Mouse (Mus musculus) layer of hippocampus, adult 11-12 months (tissue): ENCODE measurements around the gene Scarf1.
"Not testable (repeated sequence)": the region's sequence is repeated elsewhere in the genome, so short reads cannot be mapped to it uniquely, and the experiment has no call there.

Source experiments
- DNase-seq: peaks from one replicate; pipeline ENCODE4 v3.0.0; 2022; ENCODE audit warnings: low spot score

Scarf1 gene

DNA sequence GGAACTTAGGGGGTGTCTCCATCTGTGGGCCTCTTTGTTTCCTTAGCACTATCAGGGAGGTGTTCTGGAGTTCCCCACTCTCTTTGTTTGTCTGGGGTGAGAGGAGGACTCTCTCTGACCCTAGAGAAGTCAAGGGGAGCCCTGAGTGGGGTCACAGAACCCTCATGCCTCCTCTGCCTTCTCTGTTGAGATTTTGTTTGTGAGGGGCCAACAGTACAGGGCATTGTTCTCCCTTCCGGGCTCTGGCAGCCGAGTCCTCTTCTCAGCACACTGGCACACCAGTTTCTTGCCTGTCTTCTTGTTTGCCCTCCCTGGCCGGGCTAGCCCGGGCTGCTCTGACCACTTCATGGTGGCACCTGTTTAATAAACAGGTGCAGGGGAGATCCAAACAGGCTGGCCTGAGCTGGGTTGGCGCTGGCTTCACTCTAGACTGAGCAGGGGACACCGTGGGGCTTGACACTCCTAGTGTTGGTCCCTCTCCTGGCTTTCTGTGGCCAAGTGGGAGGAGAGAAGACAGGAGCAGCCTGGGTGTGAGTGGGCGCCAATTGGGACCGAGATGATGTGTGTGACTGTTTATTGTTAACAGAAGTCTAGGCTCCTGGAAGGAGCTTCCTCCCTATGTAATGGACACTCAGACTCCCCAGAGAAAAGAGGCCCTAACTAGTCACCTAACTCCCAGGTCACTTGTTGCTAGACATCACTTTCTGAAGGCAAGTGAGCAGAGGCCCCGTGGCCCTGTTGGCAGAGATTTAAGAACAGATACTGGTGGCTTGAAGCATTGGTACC lies 25.0 kb downstream of the Scarf1 start:
- DNase-seq = no peak

DNA sequence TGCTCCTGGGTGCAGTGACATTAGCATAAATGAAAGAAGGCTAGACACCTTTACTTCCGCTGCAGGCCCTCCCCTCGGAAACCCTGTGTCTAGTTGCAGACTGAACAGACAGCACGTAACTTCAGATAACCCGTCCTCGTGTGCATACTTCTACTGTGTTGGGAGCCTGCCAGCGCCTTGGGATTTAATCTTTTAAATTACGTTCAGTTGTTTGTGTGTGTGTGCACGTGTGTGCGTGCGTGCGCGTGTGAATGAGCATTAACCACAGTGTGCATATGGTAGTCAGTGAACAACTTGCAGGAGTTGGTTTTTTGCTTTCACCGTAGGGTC lies 25.6 kb downstream of the Scarf1 start:
- no peak for DNase-seq

DNA sequence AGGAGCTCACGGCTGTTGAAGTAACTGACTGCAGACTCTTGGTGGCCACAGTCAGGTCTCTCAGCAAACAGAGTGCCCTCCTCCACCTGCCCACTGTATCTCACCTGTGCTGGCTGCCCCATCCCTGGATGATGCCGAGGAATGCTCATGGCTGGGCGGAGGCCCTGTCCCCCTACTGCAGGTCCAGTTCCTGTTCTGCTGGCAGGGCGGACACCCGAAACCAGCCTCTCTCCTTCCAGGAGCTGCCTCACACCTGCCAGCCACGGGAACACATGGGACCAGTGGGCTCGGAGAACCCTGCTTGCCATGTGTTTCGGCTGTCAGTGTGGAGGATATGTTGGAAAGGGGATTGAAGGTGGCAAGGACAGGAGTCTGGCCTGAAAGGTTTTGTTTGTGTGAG lies 26.9 kb downstream of the Scarf1 start:
- DNase-seq = no peak

DNA sequence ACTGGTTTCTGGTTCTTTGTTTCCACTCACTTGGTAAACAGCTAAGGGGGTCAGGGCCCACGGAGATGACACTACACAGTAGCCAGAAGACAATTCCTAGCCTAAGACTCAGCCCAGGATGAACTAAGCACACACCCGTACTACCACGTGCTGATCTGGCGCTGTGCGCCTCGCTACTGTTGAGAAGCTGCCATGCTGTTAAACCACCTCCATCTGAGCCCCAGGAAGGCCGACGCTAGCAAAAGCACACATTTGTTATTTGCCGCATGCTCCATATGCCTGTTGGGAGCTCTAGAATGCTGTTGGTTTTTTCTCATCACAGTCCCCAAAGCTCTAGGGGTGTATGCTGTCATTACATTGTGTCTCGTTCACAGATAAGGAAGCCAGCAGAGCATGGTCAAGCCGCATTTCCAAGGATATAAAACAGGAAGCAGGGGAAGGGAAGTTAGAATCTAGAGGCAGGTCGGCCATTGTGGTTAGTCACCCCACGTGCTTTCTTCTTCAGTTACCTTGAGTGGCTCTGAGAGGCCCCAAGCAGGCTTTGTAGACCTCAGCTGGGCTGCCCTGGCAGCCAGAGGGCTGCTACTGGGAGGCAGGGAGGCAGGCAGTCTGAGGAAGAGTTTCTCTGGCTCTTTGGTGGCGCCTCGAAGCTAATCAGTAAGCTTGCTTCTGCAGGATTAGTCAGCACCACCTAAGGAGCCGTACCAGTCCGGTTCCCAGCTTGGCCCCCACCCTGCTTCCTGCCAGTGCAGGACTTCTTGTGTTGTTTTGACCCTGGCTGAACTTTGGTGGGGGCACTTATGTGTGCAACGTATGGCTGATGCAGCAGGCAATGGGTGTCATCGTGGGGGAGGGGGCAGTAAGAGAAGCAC lies 27.6 kb downstream of the Scarf1 start:
- peak; percentile 71 for DNase-seq

DNA sequence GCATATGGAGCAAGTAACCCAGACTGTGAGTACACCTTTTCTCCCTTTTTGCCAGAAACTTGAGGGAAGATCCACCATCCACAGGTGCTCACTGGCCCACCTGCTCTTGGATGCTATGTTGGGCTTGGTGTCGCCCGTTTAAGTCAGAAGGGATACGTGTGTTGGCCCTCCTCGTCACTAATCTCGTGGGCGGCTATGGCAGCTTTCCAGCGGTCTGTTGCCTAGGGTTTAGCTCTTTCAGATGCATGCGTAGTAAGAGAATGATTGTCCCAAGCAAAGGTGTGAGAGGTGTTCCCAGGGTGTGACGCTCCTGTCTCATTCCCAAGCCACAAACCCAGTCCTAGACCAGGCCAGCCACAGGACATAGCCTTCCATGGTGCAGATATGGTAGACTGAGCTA lies 31.4 kb downstream of the Scarf1 start:
- no peak for DNase-seq

DNA sequence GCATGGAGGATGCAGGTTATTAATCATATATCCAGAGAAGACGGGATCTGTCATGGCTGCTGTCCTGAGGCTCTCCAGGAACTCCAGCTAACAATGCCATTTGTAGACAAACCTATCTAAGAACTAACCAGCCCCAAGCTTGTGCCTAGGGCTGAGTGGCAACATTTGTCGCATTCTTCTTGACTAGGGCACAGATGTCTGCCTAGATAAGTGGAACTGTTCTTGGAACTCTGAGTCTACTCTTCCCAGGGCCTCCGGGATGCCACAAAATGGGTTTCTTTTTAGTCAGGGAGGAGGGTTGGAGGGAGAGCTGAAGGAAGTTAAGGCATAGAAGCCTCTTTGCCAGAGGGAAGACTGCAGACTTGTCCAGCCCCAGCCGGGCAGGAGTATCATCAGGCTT lies 32.7 kb downstream of the Scarf1 start:
- no peak for DNase-seq

DNA sequence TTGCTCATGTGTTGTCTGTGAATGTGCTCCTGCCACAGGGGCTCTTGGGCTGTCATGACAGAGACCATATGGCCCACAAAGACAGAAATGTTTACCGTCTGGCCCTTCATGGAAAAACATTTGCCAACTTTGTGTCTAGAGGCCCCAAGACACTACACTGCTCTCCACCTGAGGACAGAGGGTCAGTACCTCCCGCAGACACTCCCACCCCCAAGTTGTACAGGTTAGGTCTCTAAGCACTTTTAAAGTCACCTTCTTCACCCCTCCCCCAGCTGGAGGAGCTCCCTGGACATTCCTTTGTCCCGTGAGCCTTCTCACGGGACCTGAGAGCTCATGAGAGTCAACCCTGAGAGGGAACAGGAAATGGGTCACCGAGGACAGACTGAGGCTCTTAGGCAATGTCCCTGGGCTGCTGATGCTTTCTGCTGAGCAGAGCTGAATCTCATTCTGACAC lies 36.3 kb downstream of the Scarf1 start:
- DNase-seq = no peak

DNA sequence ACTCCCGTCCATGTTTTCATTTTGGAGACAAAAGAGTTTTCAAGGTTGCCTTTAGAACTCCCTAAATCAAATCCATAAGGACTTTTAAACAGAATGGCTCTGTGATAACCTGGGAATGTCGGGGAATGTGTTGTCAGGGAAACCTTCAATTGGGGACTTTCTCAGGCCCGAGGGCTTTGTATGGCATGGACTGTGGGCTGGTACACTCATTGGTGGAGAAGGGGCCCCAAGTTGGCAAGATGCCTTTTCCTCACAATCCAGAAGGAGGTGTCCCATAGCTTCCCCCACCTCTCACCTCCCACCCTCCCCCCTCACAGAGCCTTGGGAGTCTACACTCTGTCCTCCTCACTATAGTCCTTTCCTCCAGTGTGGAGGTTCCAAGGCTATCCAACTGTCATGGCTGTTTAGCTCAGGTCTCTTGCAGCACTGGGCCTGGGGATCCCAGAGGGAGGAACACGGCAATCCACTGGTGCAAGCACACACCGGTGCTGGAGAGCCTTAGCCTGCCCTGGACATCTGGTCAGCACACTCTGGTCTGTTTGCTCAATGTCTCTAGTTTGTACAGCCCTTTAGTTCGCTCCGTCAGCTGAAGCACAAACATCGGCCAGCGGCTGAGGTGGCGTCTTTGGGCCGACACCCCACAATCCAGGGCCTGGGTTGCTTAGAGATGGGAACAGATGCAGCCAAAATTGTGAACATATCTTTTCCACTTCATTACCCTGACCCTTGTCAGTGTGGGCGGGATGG lies 37.0 kb downstream of the Scarf1 start:
- no peak for DNase-seq

DNA sequence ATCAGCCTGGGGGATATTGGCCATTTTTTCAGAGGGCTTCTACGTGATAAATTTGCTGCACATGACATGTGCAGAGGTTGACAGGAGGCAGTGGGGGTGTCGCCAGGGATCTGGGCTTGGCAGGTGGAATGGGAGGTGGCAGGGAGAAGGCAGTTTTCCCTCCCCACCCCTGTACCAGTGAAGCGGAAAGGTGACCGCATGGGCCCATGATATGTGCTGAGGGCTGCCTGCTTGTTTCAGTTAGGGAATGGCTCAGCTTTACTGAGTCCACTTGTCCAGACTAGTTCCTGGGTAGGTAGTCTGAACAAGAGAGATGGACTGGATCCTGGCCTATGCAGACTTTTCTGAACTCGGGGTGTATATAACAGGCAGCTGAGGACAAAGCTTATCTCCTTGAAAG lies 38.0 kb downstream of the Scarf1 start:
- no peak for DNase-seq

DNA sequence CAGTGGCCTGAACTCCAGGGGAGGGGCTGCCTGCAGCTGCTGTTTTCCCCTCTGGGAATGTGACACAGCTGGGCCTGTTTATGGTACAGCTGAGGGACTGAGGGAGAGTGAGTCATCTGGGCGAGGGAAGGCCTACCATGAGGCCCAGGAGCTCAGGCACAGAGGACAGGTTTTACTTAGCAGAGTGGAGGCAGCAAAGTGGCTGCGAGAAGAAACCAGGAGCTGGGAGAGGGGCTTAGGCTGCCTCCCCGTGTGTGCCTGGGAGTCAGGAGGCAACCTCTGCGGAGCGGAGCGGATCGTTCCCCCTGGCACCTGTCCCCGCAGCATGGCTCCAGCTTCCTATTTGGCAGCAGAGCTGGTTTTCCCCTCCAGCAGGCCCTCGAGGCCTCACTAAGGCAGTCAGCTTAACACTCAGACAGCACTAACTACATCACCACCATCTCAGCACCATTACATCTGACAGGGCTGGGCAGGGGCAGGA lies 38.7 kb downstream of the Scarf1 start:
- DNase-seq = no peak

DNA sequence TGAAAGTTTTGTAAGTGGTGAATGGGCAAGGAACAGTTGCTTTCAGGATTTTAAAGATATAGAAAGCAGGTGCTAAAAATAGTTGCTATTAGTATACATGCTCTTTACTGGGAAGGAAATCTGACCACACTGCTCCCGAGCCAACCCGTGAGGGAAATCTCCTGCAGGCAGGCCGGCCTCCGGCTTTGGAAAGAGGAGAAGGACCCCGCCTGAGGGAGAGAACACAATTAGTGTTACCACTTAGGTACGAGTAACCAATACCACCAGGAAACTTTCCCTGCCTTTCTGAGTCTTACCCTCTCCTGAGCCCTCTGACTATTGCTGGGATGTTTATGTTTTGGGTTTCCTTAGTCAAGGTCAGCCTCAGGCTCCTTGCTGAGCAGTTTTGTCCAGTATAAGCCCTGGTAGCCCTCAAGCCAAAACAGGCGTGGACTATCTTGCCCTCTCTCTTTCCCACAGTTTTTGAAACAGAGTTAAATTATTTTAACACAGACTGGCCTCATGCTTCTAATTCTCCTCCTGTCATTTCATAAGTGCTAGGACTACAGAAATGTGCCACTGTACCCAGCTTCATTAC lies 39.7 kb downstream of the Scarf1 start:
- no peak for DNase-seq

DNA sequence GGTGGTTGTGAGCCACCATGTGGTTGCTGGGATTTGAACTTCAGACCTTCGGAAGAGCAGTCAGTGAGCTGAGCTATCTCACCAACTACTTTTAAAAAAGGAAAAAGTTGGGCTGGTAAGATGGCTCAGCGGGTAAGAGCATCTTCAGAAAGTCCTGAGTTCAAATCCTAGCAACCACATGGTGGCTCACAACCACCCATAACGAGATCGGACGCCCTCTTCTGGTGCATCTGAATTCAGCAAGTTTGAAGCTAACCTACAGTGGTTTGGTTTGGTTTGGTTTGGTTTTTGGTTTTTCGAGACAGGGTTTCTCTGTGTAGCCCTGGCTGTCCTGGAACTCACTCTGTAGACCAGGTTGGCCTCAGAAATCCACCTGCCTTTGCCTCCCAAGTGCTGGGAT lies 42.7 kb downstream of the Scarf1 start:
- not testable (repeated sequence) for DNase-seq

DNA sequence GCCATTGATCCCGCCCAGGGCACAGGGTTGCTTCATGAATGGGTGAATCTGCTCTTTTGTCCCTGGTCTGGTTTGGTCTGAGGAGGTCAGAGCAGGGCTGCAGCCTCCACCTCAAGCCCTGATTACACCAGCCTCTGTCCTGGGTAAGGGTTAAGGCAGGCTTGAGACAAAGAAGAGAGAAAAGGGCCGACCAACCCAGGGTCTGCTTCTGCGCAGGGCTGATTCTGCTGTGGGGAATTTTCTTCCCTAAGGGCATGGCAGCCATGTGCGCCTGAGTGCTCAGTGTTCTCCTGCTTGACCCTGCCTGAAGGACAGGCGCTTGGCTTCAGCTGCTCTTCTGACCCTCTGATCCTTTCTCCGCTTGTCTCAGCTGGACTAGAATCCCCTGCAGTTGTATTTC lies 43.8 kb downstream of the Scarf1 start:
- no peak for DNase-seq

DNA sequence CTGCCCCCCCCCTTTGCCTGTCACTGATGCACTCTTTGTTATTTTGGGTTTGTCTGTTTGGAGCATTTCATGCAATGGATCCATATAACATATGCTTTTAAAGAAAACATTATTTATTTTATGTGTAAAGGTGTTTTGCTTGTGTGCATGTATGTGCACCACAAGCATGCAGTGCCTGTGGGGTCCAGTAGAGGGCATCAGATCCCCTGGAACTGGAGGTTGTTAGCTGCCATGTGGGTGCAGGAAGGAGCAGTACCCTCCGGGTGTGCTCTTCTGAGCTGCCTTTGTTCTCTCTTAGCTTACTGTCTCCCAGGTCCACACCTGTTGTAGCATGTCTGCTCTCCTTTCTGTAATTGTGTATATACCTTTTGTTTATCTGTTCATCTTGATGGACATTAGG lies 44.8 kb downstream of the Scarf1 start:
- no peak for DNase-seq

DNA sequence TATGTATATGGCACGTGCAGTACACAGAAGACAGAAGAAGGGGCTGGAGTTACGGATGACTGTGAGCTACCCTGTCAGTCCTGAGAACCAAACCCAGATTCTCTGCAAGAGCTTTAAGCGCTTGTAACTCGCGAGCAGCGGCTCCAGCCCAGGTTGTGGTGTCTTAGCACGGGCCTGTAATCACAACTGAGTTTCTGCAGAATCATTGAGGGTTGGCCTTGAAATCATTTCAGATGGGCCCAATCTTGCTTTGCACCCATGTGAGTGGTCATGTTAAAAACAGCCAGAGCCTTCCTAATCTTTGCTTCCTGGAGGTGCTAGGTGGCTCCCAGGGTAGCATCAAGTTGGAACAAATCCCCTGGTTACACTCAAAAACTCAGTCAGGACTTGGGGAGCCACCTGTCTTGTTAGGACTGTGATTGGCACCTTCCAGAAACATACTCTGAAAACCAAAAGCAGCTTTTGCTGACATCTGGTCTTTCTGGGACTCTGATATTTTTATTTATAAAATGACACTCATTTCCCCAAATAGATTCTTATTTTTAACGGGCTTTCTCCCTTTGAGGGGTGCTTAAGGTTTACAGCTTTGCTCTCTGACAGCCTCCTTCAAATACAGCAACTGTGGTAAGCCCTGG lies 46.6 kb downstream of the Scarf1 start:
- no peak for DNase-seq

DNA sequence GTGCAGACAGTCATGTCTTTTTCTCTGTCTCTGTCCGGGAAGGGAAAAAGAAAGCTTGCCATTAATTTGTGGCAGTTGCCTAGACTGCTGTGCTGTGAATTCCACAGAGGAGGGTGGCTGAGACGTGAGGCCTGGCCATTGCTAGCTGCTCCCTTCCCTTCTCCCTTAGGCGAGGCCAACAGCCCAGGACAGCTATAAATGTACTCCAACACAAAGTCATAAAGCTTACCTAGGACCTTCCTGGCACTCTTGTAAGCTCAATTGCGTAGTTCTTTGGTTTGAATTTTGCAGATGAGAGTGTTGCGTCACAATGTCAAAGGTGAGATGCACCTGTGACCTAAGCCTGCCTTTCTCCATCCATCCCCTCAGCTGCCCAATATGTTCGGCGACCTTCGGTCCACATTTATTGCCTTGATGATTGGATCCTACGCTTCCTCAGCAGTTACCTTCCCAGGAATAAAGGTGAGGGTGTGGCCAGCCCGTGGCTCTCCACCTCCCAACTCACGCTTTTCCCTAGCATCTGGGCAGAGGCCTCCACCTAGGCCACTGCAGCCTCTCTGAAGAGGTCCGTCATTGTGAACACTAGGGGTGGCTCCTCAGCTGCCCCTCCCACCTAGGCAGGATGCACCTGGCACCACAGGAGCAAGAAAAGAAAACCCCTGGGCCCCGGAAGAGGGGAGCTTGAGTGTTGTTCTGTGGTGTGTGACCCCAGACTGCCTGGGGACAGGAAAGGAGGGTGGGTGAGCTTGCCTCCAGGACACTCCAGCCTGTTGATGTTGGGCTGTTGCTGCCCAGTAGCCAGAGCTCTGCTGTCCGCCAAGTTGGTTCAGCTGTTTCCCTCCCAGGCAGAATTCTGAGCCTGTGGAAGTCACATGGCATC lies 47.4 kb downstream of the Scarf1 start:
- DNase-seq = no peak

DNA sequence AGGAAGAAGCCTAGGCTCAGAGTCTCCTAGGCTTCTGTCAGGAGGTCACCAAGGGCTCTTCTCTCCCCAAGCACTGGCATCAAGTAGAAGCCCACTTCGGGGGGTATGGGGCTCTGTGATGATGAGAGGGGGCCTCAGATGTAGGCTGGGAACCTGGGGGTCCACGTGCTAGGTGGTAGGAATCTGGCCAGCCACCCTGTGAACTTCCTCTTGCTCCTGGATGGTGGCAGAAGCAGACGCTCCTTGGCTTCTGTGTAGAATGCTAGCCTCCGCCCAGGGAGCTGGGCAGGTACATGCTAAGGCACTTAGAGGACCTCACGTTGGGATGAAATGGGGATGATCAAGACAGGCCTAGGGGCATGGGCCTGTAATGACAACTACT lies 48.1 kb downstream of the Scarf1 start:
- no peak for DNase-seq

DNA sequence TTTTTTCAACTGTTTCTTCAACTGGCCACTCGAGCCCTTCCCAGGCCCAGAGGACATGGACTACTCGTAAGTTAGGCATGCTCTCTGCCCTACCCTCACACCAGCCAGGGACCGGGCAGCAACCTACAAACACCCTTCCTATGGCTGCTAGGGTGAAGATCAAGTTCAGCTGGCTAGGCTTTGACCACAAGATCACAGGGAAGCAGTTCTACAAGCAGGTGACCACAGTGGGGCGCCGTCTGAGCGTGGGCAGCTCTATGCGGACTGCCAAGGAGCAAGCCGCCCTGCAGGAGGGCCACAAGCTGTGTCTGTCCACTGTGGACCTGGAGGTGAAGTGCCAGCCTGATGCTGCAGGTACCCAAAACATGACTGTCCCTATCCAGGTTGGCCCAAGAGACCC lies 49.5 kb downstream of the Scarf1 start:
- DNase-seq = no peak

DNA sequence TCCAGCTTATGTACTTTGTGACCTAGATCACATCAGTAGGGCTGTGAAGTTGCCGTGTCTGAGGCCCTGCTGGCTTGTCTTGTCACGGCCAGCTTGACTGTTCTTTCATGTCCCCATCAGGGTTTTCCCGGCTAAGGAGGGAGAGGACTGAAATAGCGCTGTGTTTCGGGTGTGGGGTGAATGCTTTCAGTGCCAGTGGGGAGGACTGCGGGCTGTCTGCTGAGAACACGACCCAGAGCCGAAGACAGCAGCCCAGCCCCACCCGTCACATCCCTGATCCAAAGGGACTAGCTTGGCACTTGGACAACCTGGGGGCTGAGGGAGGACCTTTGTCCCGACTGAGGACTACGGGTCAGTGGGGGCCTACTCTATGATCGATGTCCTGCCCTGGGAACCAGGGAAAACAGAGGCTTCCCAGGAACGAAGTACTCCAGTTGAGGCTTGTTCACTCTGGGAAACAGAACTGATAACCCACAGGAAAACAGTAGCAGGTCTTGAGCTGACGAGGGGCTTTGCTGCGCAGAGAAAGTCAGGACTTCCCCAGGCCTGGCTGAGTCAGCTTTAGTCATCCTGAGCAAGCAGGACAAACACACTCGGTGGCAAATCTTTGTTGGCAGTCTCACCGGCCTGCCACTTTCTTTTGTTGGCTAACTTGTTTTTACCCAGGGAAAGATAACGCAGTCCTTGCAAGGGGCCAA lies 50.7 kb downstream of the Scarf1 start:
- no peak for DNase-seq

DNA sequence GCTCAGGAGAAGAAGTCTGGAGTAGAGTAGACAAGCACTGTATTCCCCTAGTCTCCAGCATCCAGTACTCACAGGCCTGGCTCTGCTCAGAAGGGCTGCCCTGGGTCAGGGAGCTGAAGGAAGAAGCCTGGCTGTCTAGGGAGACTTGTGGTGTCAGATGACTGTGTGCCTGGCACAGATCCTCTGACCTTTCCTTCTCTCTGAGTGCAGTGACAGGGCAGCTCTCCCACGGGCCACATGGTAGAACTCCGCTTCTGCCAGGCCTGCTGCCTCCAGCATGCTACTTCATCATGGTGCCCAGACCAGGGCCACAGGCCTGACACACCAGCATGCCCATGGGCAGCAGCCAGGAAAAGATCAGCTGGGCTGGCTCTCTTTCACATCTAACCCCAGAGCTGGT lies 52.5 kb downstream of the Scarf1 start:
- DNase-seq = no peak
